Mouse (Mus musculus): ENCODE measurements around the gene Gm12355. TPM values are rescaled to one million over a fixed set of nuclear protein-coding genes. Genes with fewer than 3 reads are reported as not detected.
"Not testable (repeated sequence)": the region's sequence is repeated elsewhere in the genome, so short reads cannot be mapped to it uniquely, and the experiment has no call there.

Gene Gm12355
- polyA plus RNA-seq, 1 experiment = 0.44 TPM

- no peak overlapping the region for H3K4me3 ChIP-seq
- H3K27me3 ChIP-seq (ENCODE audit: control insufficient read depth, insufficient read depth, insufficient read length) = peaks cover 62% of the 10 kb centered on the region
- no peaks in the 10 kb centered on the region for H3K36me3 ChIP-seq (ENCODE audit: control insufficient read depth, insufficient read depth)
- TF ChIP-seq E2F4 (IDR thresholded peaks at IDR 0.05; ENCODE audit: insufficient read depth) (no peak), TCF12 (IDR thresholded peaks at IDR 0.05; ENCODE audit: insufficient read depth, poor library complexity, severe bottlenecking) (no peak), POLR2AphosphoS2 (IDR thresholded peaks at IDR 0.05; ENCODE audit: insufficient read length, low read depth) (no peak), CEBPB (IDR thresholded peaks at IDR 0.05; ENCODE audit: insufficient read depth, poor library complexity, severe bottlenecking) (no peak), REST (IDR thresholded peaks at IDR 0.05; ENCODE audit: insufficient read depth, insufficient read length) (no peak), TCF3 (IDR thresholded peaks at IDR 0.05; ENCODE audit: insufficient read length, low read depth) (no peak), MYOD1 (IDR thresholded peaks at IDR 0.05; ENCODE audit: control insufficient read depth in 1 of 3, insufficient read length in 2 of 3, low read depth in 2 of 3) (no peak), MYOG (IDR thresholded peaks at IDR 0.05; ENCODE audit: control insufficient read depth in 1 of 3, insufficient read depth in 1 of 3, insufficient read length in 2 of 3, low read depth in 2 of 3) (no peak), POLR2A (IDR thresholded peaks at IDR 0.05; ENCODE audit: insufficient read length, low read depth) (no peak), USF1 (IDR thresholded peaks at IDR 0.05; ENCODE audit: low read depth) (no peak), MAX (IDR thresholded peaks at IDR 0.05; ENCODE audit: low read depth) (no peak), SRF (IDR thresholded peaks at IDR 0.05; ENCODE audit: control insufficient read depth, insufficient read length, low read depth) (no peak)
- no peaks in the 10 kb centered on the region for H3K79me2 ChIP-seq (ENCODE audit: control insufficient read depth, insufficient read depth)
- no peak overlapping the region for H3K4me2 ChIP-seq (ENCODE audit: low read depth)
- no peak overlapping the region for H3ac ChIP-seq (ENCODE audit: control insufficient read depth, insufficient read length)
Observed at GRCm38 (mm10) chr11:98630646-98631045, 5.2 kb upstream of the Gm12355 start.

- H3K36me3 ChIP-seq (ENCODE audit: control insufficient read depth, insufficient read depth) = no peaks in the 10 kb centered on the region
- H3K4me3 ChIP-seq = no peak overlapping the region
- H3K4me2 ChIP-seq (ENCODE audit: low read depth) = no peak overlapping the region
- no peak overlapping the region for H3ac ChIP-seq (ENCODE audit: control insufficient read depth, insufficient read length)
- H3K27me3 ChIP-seq (ENCODE audit: control insufficient read depth, insufficient read depth, insufficient read length) = peaks cover 54% of the 10 kb centered on the region
- no peaks in the 10 kb centered on the region for H3K79me2 ChIP-seq (ENCODE audit: control insufficient read depth, insufficient read depth)
- no peak for TF ChIP-seq REST (IDR thresholded peaks at IDR 0.05; ENCODE audit: insufficient read depth, insufficient read length)
- TF ChIP-seq E2F4 (IDR thresholded peaks at IDR 0.05; ENCODE audit: insufficient read depth) = no peak
Observed at GRCm38 (mm10) chr11:98628706-98629105, 3.2 kb upstream of the Gm12355 start.

GRCm38 (mm10) chr11:98624381-98624780 lies 1.1 kb downstream of the Gm12355 start:
- H3ac ChIP-seq (ENCODE audit: control insufficient read depth, insufficient read length); H3K4me2 ChIP-seq (ENCODE audit: low read depth); H3K79me2 ChIP-seq (ENCODE audit: control insufficient read depth, insufficient read depth); H3K4me3 ChIP-seq; H3K36me3 ChIP-seq (ENCODE audit: control insufficient read depth, insufficient read depth): not testable (repeated sequence)
- peaks cover 35% of the 10 kb centered on the region for H3K27me3 ChIP-seq (ENCODE audit: control insufficient read depth, insufficient read depth, insufficient read length)

GRCm38 (mm10) chr11:98623981-98624380 lies 1.5 kb downstream of the Gm12355 start:
- H3ac ChIP-seq (ENCODE audit: control insufficient read depth, insufficient read length); H3K79me2 ChIP-seq (ENCODE audit: control insufficient read depth, insufficient read depth); H3K4me2 ChIP-seq (ENCODE audit: low read depth); H3K36me3 ChIP-seq (ENCODE audit: control insufficient read depth, insufficient read depth); H3K4me3 ChIP-seq: not testable (repeated sequence)
- H3K27me3 ChIP-seq (ENCODE audit: control insufficient read depth, insufficient read depth, insufficient read length) = peaks cover 31% of the 10 kb centered on the region

GRCm38 (mm10) chr11:98620791-98621190 lies 4.7 kb downstream of the Gm12355 start:
- no peak for TF ChIP-seq POLR2A (IDR thresholded peaks at IDR 0.05; ENCODE audit: insufficient read length, low read depth)
- no peak for TF ChIP-seq MYOD1 (IDR thresholded peaks at IDR 0.05; ENCODE audit: control insufficient read depth in 1 of 3, insufficient read length in 2 of 3, low read depth in 2 of 3)
- no peak for TF ChIP-seq E2F4 (IDR thresholded peaks at IDR 0.05; ENCODE audit: insufficient read depth)
- TF ChIP-seq TCF3 (IDR thresholded peaks at IDR 0.05; ENCODE audit: insufficient read length, low read depth) = no peak
- TF ChIP-seq SRF (IDR thresholded peaks at IDR 0.05; ENCODE audit: control insufficient read depth, insufficient read length, low read depth) = no peak
- TF ChIP-seq MYOG (IDR thresholded peaks at IDR 0.05; ENCODE audit: control insufficient read depth in 1 of 3, insufficient read depth in 1 of 3, insufficient read length in 2 of 3, low read depth in 2 of 3) = no peak
- no peak for TF ChIP-seq MAX (IDR thresholded peaks at IDR 0.05; ENCODE audit: low read depth)
- TF ChIP-seq USF1 (IDR thresholded peaks at IDR 0.05; ENCODE audit: low read depth) = no peak
- TF ChIP-seq TCF12 (IDR thresholded peaks at IDR 0.05; ENCODE audit: insufficient read depth, poor library complexity, severe bottlenecking) = no peak
- TF ChIP-seq POLR2AphosphoS2 (IDR thresholded peaks at IDR 0.05; ENCODE audit: insufficient read length, low read depth) = no peak
- TF ChIP-seq CEBPB (IDR thresholded peaks at IDR 0.05; ENCODE audit: insufficient read depth, poor library complexity, severe bottlenecking) = no peak
- TF ChIP-seq REST (IDR thresholded peaks at IDR 0.05; ENCODE audit: insufficient read depth, insufficient read length) = no peak

GRCm38 (mm10) chr11:98606763-98607162 lies 18.7 kb downstream of the Gm12355 start:
- Histone ChIP-seq H3K27me3 (ENCODE audit: control insufficient read depth, insufficient read depth, insufficient read length) (peaks cover 56% of the 10 kb centered on the region), H3K4me2 (ENCODE audit: low read depth) (no peak overlapping the region), H3K4me3 (no peak overlapping the region), H3K79me2 (ENCODE audit: control insufficient read depth, insufficient read depth) (no peaks in the 10 kb centered on the region), H3ac (ENCODE audit: control insufficient read depth, insufficient read length) (no peak overlapping the region), H3K36me3 (ENCODE audit: control insufficient read depth, insufficient read depth) (no peaks in the 10 kb centered on the region)
- TF ChIP-seq USF1 (IDR thresholded peaks at IDR 0.05; ENCODE audit: low read depth) (no peak), MAX (IDR thresholded peaks at IDR 0.05; ENCODE audit: low read depth) (no peak), REST (IDR thresholded peaks at IDR 0.05; ENCODE audit: insufficient read depth, insufficient read length) (no peak), POLR2AphosphoS2 (IDR thresholded peaks at IDR 0.05; ENCODE audit: insufficient read length, low read depth) (no peak), E2F4 (IDR thresholded peaks at IDR 0.05; ENCODE audit: insufficient read depth) (no peak), MYOG (IDR thresholded peaks at IDR 0.05; ENCODE audit: control insufficient read depth in 1 of 3, insufficient read depth in 1 of 3, insufficient read length in 2 of 3, low read depth in 2 of 3) (no peak), TCF12 (IDR thresholded peaks at IDR 0.05; ENCODE audit: insufficient read depth, poor library complexity, severe bottlenecking) (no peak), SRF (IDR thresholded peaks at IDR 0.05; ENCODE audit: control insufficient read depth, insufficient read length, low read depth) (no peak), POLR2A (IDR thresholded peaks at IDR 0.05; ENCODE audit: insufficient read length, low read depth) (no peak), CEBPB (IDR thresholded peaks at IDR 0.05; ENCODE audit: insufficient read depth, poor library complexity, severe bottlenecking) (no peak), MYOD1 (IDR thresholded peaks at IDR 0.05; ENCODE audit: control insufficient read depth in 1 of 3, insufficient read length in 2 of 3, low read depth in 2 of 3) (no peak), TCF3 (IDR thresholded peaks at IDR 0.05; ENCODE audit: insufficient read length, low read depth) (no peak)

More at GRCm38 (mm10) chr11:98620791-98621190, 4.7 kb downstream of the Gm12355 start:
- Histone ChIP-seq H3K27me3 (ENCODE audit: control insufficient read depth, insufficient read depth, insufficient read length) (peaks cover 13% of the 10 kb centered on the region), H3K79me2 (ENCODE audit: control insufficient read depth, insufficient read depth) (no peaks in the 10 kb centered on the region), H3K4me3 (no peak overlapping the region), H3ac (ENCODE audit: control insufficient read depth, insufficient read length) (no peak overlapping the region), H3K4me2 (ENCODE audit: low read depth) (no peak overlapping the region), H3K36me3 (ENCODE audit: control insufficient read depth, insufficient read depth) (no peaks in the 10 kb centered on the region)

GRCm38 (mm10) chr11:98604911-98605310 lies 20.6 kb downstream of the Gm12355 start:
- not testable (repeated sequence) for H3K4me2 ChIP-seq (ENCODE audit: low read depth); H3K79me2 ChIP-seq (ENCODE audit: control insufficient read depth, insufficient read depth); H3K36me3 ChIP-seq (ENCODE audit: control insufficient read depth, insufficient read depth); H3ac ChIP-seq (ENCODE audit: control insufficient read depth, insufficient read length); H3K4me3 ChIP-seq
- peaks cover 67% of the 10 kb centered on the region for H3K27me3 ChIP-seq (ENCODE audit: control insufficient read depth, insufficient read depth, insufficient read length)
